Mouse (Mus musculus) myocyte (in vitro differentiated cells): ENCODE measurements around the gene Tspan9.

Experiments
- CEBPB ChIP-seq: IDR thresholded peaks from 2 replicates; pipeline ENCODE4 v1.6.1; 2011; ENCODE audit warnings: mild to moderate bottlenecking, moderate library complexity; ENCODE audit not compliant: poor library complexity, insufficient read depth, severe bottlenecking
- E2F4 ChIP-seq: IDR thresholded peaks from one replicate; pipeline ENCODE4 v1.6.1; 2011; ENCODE audit warnings: mild to moderate bottlenecking, control low read depth, moderate library complexity; ENCODE audit not compliant: insufficient read depth
- MAX ChIP-seq: IDR thresholded peaks from one replicate; pipeline ENCODE4 v1.6.1; 2011; ENCODE audit warnings: low read depth, mild to moderate bottlenecking, control low read depth
- MYOD1 ChIP-seq, 3 experiments: IDR thresholded peaks; one replicate each; pipeline ENCODE4 v1.6.1; 2011; ENCODE audit warnings: control low read depth in 2 of 3, low read depth in 2 of 3, mild to moderate bottlenecking in 2 of 3, moderate library complexity in 1 of 3; ENCODE audit not compliant: insufficient read length in 2 of 3, control insufficient read depth in 1 of 3
- MYOG ChIP-seq, 3 experiments: IDR thresholded peaks; one replicate each; pipeline ENCODE4 v1.6.1; 2011; ENCODE audit warnings: control low read depth in 2 of 3, low read depth in 2 of 3, mild to moderate bottlenecking in 2 of 3; ENCODE audit not compliant: insufficient read length in 2 of 3, control insufficient read depth in 1 of 3, insufficient read depth in 1 of 3
- POLR2A ChIP-seq: IDR thresholded peaks from one replicate; pipeline ENCODE4 v1.6.1; 2011; ENCODE audit warnings: low read depth, mild to moderate bottlenecking, control low read depth, moderate library complexity; ENCODE audit not compliant: insufficient read length
- POLR2AphosphoS2 ChIP-seq: IDR thresholded peaks from one replicate; pipeline ENCODE4 v1.6.1; 2011; ENCODE audit warnings: low read depth, control low read depth; ENCODE audit not compliant: insufficient read length
- REST ChIP-seq: IDR thresholded peaks from one replicate; pipeline ENCODE4 v1.6.1; 2011; ENCODE audit warnings: mild to moderate bottlenecking, control low read depth, moderate library complexity; ENCODE audit not compliant: insufficient read depth, insufficient read length
- TCF12 ChIP-seq: IDR thresholded peaks from one replicate; pipeline ENCODE4 v1.6.1; 2011; ENCODE audit warnings: mild to moderate bottlenecking, control low read depth; ENCODE audit not compliant: poor library complexity, insufficient read depth, severe bottlenecking
- TCF3 ChIP-seq: IDR thresholded peaks from one replicate; pipeline ENCODE4 v1.6.1; 2011; ENCODE audit warnings: low read depth, control low read depth; ENCODE audit not compliant: insufficient read length
- USF1 ChIP-seq: IDR thresholded peaks from one replicate; pipeline ENCODE4 v1.6.1; 2011; ENCODE audit warnings: low read depth, mild to moderate bottlenecking, control low read depth, moderate library complexity

- TF ChIP-seq POLR2AphosphoS2 (no peak), POLR2A (no peak), CEBPB (no peak), MYOG (IDR thresholded peaks at IDR 0.05; ENCODE audit: control insufficient read depth in 1 of 3, insufficient read depth in 1 of 3, insufficient read length in 2 of 3, low read depth in 2 of 3) (no peak), TCF3 (no peak), USF1 (no peak), TCF12 (no peak), MYOD1 (IDR thresholded peaks at IDR 0.05; ENCODE audit: control insufficient read depth in 1 of 3, insufficient read length in 2 of 3, low read depth in 2 of 3) (no peak), MAX (no peak), E2F4 (no peak), REST (no peak)
Observed at GRCm38 (mm10) chr6:128156476-128156875, 13.1 kb upstream of the Tspan9 start.
